Mouse (Mus musculus): ENCODE results near the gene Capn2. TPM values are rescaled to one million over a fixed set of nuclear protein-coding genes. Genes with fewer than 3 reads are reported as not detected.

Gene Capn2
- 10 to 100 TPM; 55.6 to 59.4 TPM for total RNA-seq (2021)
- long read RNA-seq, experiment 1, partial matches to known transcripts = 14 of 110 reads
- long read RNA-seq, experiment 1, other reads (novel, unspliced or antisense) = 96 of 110 reads
- long read RNA-seq, experiment 2, partial matches to known transcripts = 6 of 106 reads
- long read RNA-seq, experiment 2, other reads (novel, unspliced or antisense) = 100 of 106 reads

- intact Hi-C loops (cut with DNase I) = no loop called here
- peak; percentile 54 to 73 for DNase-seq (ENCODE audit: low spot score in 2 of 2)
Measured at GRCm38 (mm10) chr1:182516758-182517676, at the start of gene Capn2. TSS of gene Capn2 (minus strand) at chr1:182517608.

GRCm38 (mm10) chr1:182565351-182565835 is 48.0 kb upstream of the Capn2 start:
- no peak for DNase-seq (ENCODE audit: low spot score in 2 of 2)
- intact Hi-C loops (cut with DNase I) = loop anchor here (10.0 kb wide), 2 partner anchors 199 to 229 kb away; partner anchors contain the start of gene Susd4

GRCm38 (mm10) chr1:182564408-182565120 is 47.2 kb upstream of the Capn2 start, which contains the start of gene Capn8:
TSS of gene Capn8 (plus strand) at chr1:182565007.
- intact Hi-C loops (cut with DNase I) = loop anchor here (5.0 to 10.0 kb wide), 4 partner anchors 93 to 398 kb away; partner anchors contain the start of gene Susd4
- DNase-seq (ENCODE audit: low spot score in 2 of 2) = no peak

- DNase-seq (ENCODE audit: low spot score in 2 of 2) = no peak
- intact Hi-C loops (cut with DNase I) = loop anchor here (5.0 to 10.0 kb wide), 4 partner anchors 95 to 400 kb away; partner anchors contain the start of gene Susd4
Measured at GRCm38 (mm10) chr1:182562576-182563370, 45.4 kb upstream of the Capn2 start.

- intact Hi-C loops (cut with DNase I) = loop anchor here (5.0 to 10.0 kb wide), 4 partner anchors 95 to 400 kb away; partner anchors contain the start of gene Susd4
Measured at GRCm38 (mm10) chr1:182561945-182562514, 44.6 kb upstream of the Capn2 start.

GRCm38 (mm10) chr1:182560390-182561098 is 43.1 kb upstream of the Capn2 start:
- intact Hi-C loops (cut with DNase I) = loop anchor here (5.0 to 10.0 kb wide), 4 partner anchors 97 to 402 kb away; partner anchors contain the start of gene Susd4
- peak; percentile 50 to 61 for DNase-seq (ENCODE audit: low spot score in 2 of 2)

More at GRCm38 (mm10) chr1:182561945-182562514, 44.6 kb upstream of the Capn2 start:
- no peak for DNase-seq (ENCODE audit: low spot score in 2 of 2)

- DNase-seq (ENCODE audit: low spot score in 2 of 2) = no peak
- intact Hi-C loops (cut with DNase I) = loop anchor here (5.0 kb wide), 1 partner anchor 678 kb away; no protein-coding TSS in a partner anchor
Measured at GRCm38 (mm10) chr1:182559530-182559929, 42.1 kb upstream of the Capn2 start.

GRCm38 (mm10) chr1:182558271-182558670 is 40.9 kb upstream of the Capn2 start:
- intact Hi-C loops (cut with DNase I) = loop anchor here (5.0 kb wide), 1 partner anchor 679 kb away; no protein-coding TSS in a partner anchor
- DNase-seq (ENCODE audit: low spot score in 2 of 2) = no peak

- intact Hi-C loops (cut with DNase I) = no loop called here
Measured at GRCm38 (mm10) chr1:182553649-182554375, 36.4 kb upstream of the Capn2 start.

GRCm38 (mm10) chr1:182550761-182551160 is 33.4 kb upstream of the Capn2 start:
- intact Hi-C loops (cut with DNase I) = no loop called here
- DNase-seq (ENCODE audit: low spot score in 2 of 2) = no peak

More at GRCm38 (mm10) chr1:182553649-182554375, 36.4 kb upstream of the Capn2 start:
- DNase-seq (ENCODE audit: low spot score in 2 of 2) = peak; percentile 68 to 70

GRCm38 (mm10) chr1:182543906-182544305 is 26.5 kb upstream of the Capn2 start:
- intact Hi-C loops (cut with DNase I) = no loop called here
- no peak for DNase-seq (ENCODE audit: low spot score in 2 of 2)

- no peak for DNase-seq (ENCODE audit: low spot score in 2 of 2)
- intact Hi-C loops (cut with DNase I) = no loop called here
Measured at GRCm38 (mm10) chr1:182543136-182543535, 25.7 kb upstream of the Capn2 start.

- no peak for DNase-seq (ENCODE audit: low spot score in 2 of 2)
- intact Hi-C loops (cut with DNase I) = no loop called here
Measured at GRCm38 (mm10) chr1:182542110-182542509, 24.7 kb upstream of the Capn2 start.

GRCm38 (mm10) chr1:182539023-182539940 is 21.9 kb upstream of the Capn2 start:
- intact Hi-C loops (cut with DNase I) = loop anchor here (2.0 to 5.0 kb wide), 4 partner anchors 50 to 652 kb away; no protein-coding TSS in a partner anchor

GRCm38 (mm10) chr1:182535080-182535481 is 17.7 kb upstream of the Capn2 start:
- no peak for DNase-seq (ENCODE audit: low spot score in 2 of 2)
- intact Hi-C loops (cut with DNase I) = loop anchor here (5.0 kb wide), 3 partner anchors 158 to 648 kb away; no protein-coding TSS in a partner anchor

More at GRCm38 (mm10) chr1:182539023-182539940, 21.9 kb upstream of the Capn2 start:
- DNase-seq (ENCODE audit: low spot score in 2 of 2) = peak; percentile 87 to 95
